Mouse (Mus musculus): ENCODE data around the gene Ndufs3.

The Ndufs3 gene

GRCm38 (mm10) chr2:90850401-90850800 lies 54.2 kb downstream of the Ndufs3 start:
- no peak for DNase-seq (ENCODE audit: low spot score in 2 of 2)

DNA sequence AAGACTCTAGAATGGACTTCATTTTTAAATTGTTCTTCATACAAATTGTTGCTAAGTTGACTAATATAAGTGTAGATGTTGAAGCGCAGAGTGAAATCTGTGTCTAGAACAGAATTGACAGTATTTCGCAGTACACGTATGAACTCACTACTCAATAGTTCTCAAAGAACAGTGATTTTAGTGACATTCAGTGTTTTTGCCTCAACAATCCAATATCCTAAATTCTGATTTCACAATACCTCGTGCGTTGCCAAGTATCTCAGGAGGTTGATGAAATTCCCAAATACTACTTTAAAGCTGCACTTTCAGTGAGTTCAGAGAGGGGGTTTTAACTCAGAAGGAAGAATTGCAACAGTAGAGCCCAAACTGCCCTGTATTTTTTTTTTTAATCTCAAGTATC lies 56.3 kb downstream of the Ndufs3 start:
- DNase-seq (ENCODE audit: low spot score in 2 of 2) = no peak

DNA sequence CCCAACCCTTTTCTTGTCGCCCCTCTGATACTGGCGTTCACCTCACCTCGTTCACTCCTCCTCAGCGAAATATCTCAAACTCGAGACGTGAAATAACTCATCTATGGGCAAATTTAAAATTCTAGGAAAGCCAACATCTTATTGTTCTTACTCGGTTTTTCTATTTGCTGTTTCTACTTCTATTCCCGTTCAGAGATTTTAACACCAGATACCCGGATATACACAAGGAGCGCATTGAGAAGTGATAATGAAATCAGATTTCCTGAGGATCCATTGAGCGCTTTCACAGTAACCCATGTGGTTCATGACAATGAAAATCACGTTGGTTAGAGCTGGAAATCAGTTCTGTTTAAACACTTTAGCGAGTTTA lies 57.0 kb downstream of the Ndufs3 start:
- no peak for DNase-seq (ENCODE audit: low spot score in 2 of 2)

GRCm38 (mm10) chr2:90846955-90847680 lies 57.5 kb downstream of the Ndufs3 start, which contains the start of gene Mtch2:
Gene Mtch2, plus strand, starts transcription at chr2:90847155.
- peak; percentile 98 for DNase-seq (ENCODE audit: low spot score in 2 of 2)

- no peak for DNase-seq (ENCODE audit: low spot score in 2 of 2)
These were observed 58.1 kb downstream of the Ndufs3 start for GRCm38 (mm10) chr2:90846597-90846954.

- no peak for DNase-seq (ENCODE audit: low spot score in 2 of 2)
These were observed 58.5 kb downstream of the Ndufs3 start for GRCm38 (mm10) chr2:90846171-90846570.

- no peak for DNase-seq (ENCODE audit: low spot score in 2 of 2)
These were observed 59.4 kb downstream of the Ndufs3 start for GRCm38 (mm10) chr2:90845234-90845633.

All from urinary bladder, adult 18-20 months (tissue).